Mouse (Mus musculus): Measurements from ENCODE around the gene Slc22a20. TPM values are rescaled to one million over a fixed set of nuclear protein-coding genes. Genes with fewer than 3 reads are reported as not detected.

Slc22a20 gene
- polyA plus RNA-seq (2015; fragmentation: Nextera tagmentation; extraction: Ambion mirVana) = not detected in 2 replicates

- 44% methylated on average over 4 of the region's 4 CpGs for WGBS
- no peak within 1 kb of the TSS for H3K4me3 ChIP-seq (replicated peaks; ENCODE audit: low read depth, low read length)
- DNase-seq (ENCODE audit: low spot score) = no peak
- no peaks in the 10 kb centered on the region for H3K27me3 ChIP-seq (ENCODE audit: insufficient read depth, low read length)
- no peak within 1 kb of the TSS for H3K9ac ChIP-seq (ENCODE audit: low read depth, low read length)
- TF ChIP-seq CTCF (IDR thresholded peaks at IDR 0.05; ENCODE audit: low read depth) = no peak
- H3K36me3 ChIP-seq (ENCODE audit: insufficient read depth, low read length) = no peaks in the 10 kb centered on the region
- no peak within 1 kb of the TSS for H3K27ac ChIP-seq
- H3K4me1 ChIP-seq (replicated peaks; ENCODE audit: insufficient read depth, low read length) = peaks cover 12% of the 10 kb centered on the region; the same call in 1 of the 2 replicates
- no peak for ATAC-seq (replicated peaks; ENCODE audit: low FRiP score, low read depth)
- no peak within 1 kb of the TSS for H3K4me2 ChIP-seq (ENCODE audit: low read length)
- H3K9me3 ChIP-seq (replicated peaks; ENCODE audit: low read length) = no peaks in the 10 kb centered on the region
Measured at GRCm38 (mm10) chr19:5986043-5986442, at the start of gene Slc22a20. Slc22a20 (minus strand) TSS chr19:5986143.

GRCm38 (mm10) chr19:6030520-6031280 is 44.8 kb upstream of the Slc22a20 start:
- Histone ChIP-seq H3K4me1 (replicated peaks; ENCODE audit: insufficient read depth, low read length) (no peaks in the 10 kb centered on the region), H3K4me3 (replicated peaks; ENCODE audit: low read depth, low read length) (no peak overlapping the region), H3K27me3 (ENCODE audit: insufficient read depth, low read length) (no peaks in the 10 kb centered on the region), H3K36me3 (ENCODE audit: insufficient read depth, low read length) (no peaks in the 10 kb centered on the region), H3K9ac (ENCODE audit: low read depth, low read length) (no peak overlapping the region), H3K27ac (no peak overlapping the region), H3K4me2 (ENCODE audit: low read length) (no peak overlapping the region), H3K9me3 (replicated peaks; ENCODE audit: low read length) (no peaks in the 10 kb centered on the region)
- ATAC-seq (replicated peaks; ENCODE audit: low FRiP score, low read depth) (no peak), DNase-seq (ENCODE audit: low spot score) (no peak)
- TF ChIP-seq CTCF (IDR thresholded peaks at IDR 0.05; ENCODE audit: low read depth) = no peak
- 68% methylated on average over 14 of the region's 14 CpGs for WGBS

DNA sequence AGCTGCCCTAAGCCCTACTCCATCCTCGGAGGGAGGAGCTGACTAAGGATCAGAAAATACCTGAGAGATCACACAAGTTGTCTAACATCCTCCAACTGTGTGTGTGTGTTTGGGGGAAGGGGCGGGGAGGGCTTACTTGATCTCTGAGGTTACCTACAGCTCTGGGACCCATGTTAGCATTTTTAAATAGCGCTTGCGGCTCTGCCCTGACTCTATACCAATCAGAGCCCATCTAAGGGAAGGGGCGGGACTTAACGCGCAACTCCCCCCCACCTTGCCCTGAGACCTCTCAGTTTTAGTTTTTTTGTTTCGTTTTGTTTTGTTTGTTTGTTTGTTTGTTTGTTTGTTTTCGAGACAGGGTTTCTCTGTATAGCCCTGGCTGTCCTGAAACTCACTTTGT is 43.5 kb upstream of the Slc22a20 start:
- no peak overlapping the region for H3K4me3 ChIP-seq (replicated peaks; ENCODE audit: low read depth, low read length)
- no peak for ATAC-seq (replicated peaks; ENCODE audit: low FRiP score, low read depth)
- no peaks in the 10 kb centered on the region for H3K4me1 ChIP-seq (replicated peaks; ENCODE audit: insufficient read depth, low read length)
- H3K4me2 ChIP-seq (ENCODE audit: low read length) = no peak overlapping the region
- no peak overlapping the region for H3K27ac ChIP-seq
- 82% methylated on average over 9 of the region's 9 CpGs for WGBS
- no peak overlapping the region for H3K9ac ChIP-seq (ENCODE audit: low read depth, low read length)
- H3K9me3 ChIP-seq (replicated peaks; ENCODE audit: low read length) = no peaks in the 10 kb centered on the region
- no peaks in the 10 kb centered on the region for H3K27me3 ChIP-seq (ENCODE audit: insufficient read depth, low read length)
- no peak for TF ChIP-seq CTCF (IDR thresholded peaks at IDR 0.05; ENCODE audit: low read depth)
- H3K36me3 ChIP-seq (ENCODE audit: insufficient read depth, low read length) = no peaks in the 10 kb centered on the region
- DNase-seq (ENCODE audit: low spot score) = no peak

DNA sequence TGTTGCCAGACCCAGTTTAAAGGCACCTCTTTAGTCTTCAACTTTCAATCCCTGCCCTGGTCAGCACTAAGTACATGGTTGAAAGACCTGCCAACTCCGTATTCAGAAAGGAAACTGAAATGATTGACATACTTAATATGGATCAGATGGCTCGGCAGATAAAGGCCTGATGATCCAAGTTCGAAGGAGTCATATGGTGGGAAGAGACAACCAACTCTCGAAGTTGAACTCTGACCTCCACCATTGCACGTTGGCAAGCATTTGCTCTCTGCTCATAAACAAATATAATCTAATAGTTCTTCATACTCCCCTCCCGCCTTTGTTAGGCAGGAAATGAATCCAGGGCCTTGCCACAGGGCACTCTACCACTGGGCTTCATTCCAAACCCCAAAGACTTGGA is 43.0 kb upstream of the Slc22a20 start:
- DNase-seq (ENCODE audit: low spot score) (no peak), ATAC-seq (replicated peaks; ENCODE audit: low FRiP score, low read depth) (no peak)
- WGBS = 81% methylated on average over 6 of the region's 6 CpGs
- Histone ChIP-seq H3K9ac (ENCODE audit: low read depth, low read length) (no peak overlapping the region), H3K4me1 (replicated peaks; ENCODE audit: insufficient read depth, low read length) (no peaks in the 10 kb centered on the region), H3K4me2 (ENCODE audit: low read length) (no peak overlapping the region), H3K9me3 (replicated peaks; ENCODE audit: low read length) (no peaks in the 10 kb centered on the region), H3K4me3 (replicated peaks; ENCODE audit: low read depth, low read length) (no peak overlapping the region), H3K27ac (no peak overlapping the region), H3K27me3 (ENCODE audit: insufficient read depth, low read length) (no peaks in the 10 kb centered on the region), H3K36me3 (ENCODE audit: insufficient read depth, low read length) (no peaks in the 10 kb centered on the region)
- TF ChIP-seq CTCF (IDR thresholded peaks at IDR 0.05; ENCODE audit: low read depth) = no peak

GRCm38 (mm10) chr19:6023930-6024329 is 38.0 kb upstream of the Slc22a20 start:
- Histone ChIP-seq H3K9me3 (replicated peaks; ENCODE audit: low read length) (no peaks in the 10 kb centered on the region), H3K27me3 (ENCODE audit: insufficient read depth, low read length) (no peaks in the 10 kb centered on the region), H3K9ac (ENCODE audit: low read depth, low read length) (no peak overlapping the region), H3K36me3 (ENCODE audit: insufficient read depth, low read length) (no peaks in the 10 kb centered on the region), H3K4me2 (ENCODE audit: low read length) (no peak overlapping the region), H3K27ac (no peak overlapping the region), H3K4me1 (replicated peaks; ENCODE audit: insufficient read depth, low read length) (no peaks in the 10 kb centered on the region), H3K4me3 (replicated peaks; ENCODE audit: low read depth, low read length) (no peak overlapping the region)
- DNase-seq (ENCODE audit: low spot score) (no peak), ATAC-seq (replicated peaks; ENCODE audit: low FRiP score, low read depth) (no peak)
- 76% methylated on average over 7 of the region's 7 CpGs for WGBS
- no peak for TF ChIP-seq CTCF (IDR thresholded peaks at IDR 0.05; ENCODE audit: low read depth)

GRCm38 (mm10) chr19:6023059-6023458 is 37.1 kb upstream of the Slc22a20 start:
- H3K27me3 ChIP-seq (ENCODE audit: insufficient read depth, low read length) = no peaks in the 10 kb centered on the region
- H3K4me2 ChIP-seq (ENCODE audit: low read length) = no peak overlapping the region
- no peak overlapping the region for H3K27ac ChIP-seq
- no peak overlapping the region for H3K4me3 ChIP-seq (replicated peaks; ENCODE audit: low read depth, low read length)
- no peak overlapping the region for H3K9ac ChIP-seq (ENCODE audit: low read depth, low read length)
- H3K36me3 ChIP-seq (ENCODE audit: insufficient read depth, low read length) = no peaks in the 10 kb centered on the region
- no peak for TF ChIP-seq CTCF (IDR thresholded peaks at IDR 0.05; ENCODE audit: low read depth)
- WGBS = 49% methylated on average over 8 of the region's 8 CpGs
- no peaks in the 10 kb centered on the region for H3K4me1 ChIP-seq (replicated peaks; ENCODE audit: insufficient read depth, low read length)
- DNase-seq (ENCODE audit: low spot score) = no peak
- H3K9me3 ChIP-seq (replicated peaks; ENCODE audit: low read length) = no peaks in the 10 kb centered on the region
- no peak for ATAC-seq (replicated peaks; ENCODE audit: low FRiP score, low read depth)
